Mouse (Mus musculus): ENCODE results near the gene Gm3336.

The Gm3336 gene

GRCm38 (mm10) chr8:70763354-70763753, 45.0 kb downstream of the Gm3336 start:
- DNase-seq (ENCODE audit: low spot score), result peak; percentile 50

GRCm38 (mm10) chr8:70764026-70764425, 45.7 kb downstream of the Gm3336 start:
- no peak for DNase-seq (ENCODE audit: low spot score)

- DNase-seq (ENCODE audit: low spot score), result no peak
Observed at GRCm38 (mm10) chr8:70764676-70765075, 46.3 kb downstream of the Gm3336 start.

- no peak for DNase-seq (ENCODE audit: low spot score)
Observed at GRCm38 (mm10) chr8:70765329-70765728, 47.0 kb downstream of the Gm3336 start.

- peak; percentile 78 for DNase-seq (ENCODE audit: low spot score)
Observed at GRCm38 (mm10) chr8:70765838-70766570, 47.7 kb downstream of the Gm3336 start.

- DNase-seq (ENCODE audit: low spot score), result no peak
Observed at GRCm38 (mm10) chr8:70766571-70767440, 48.5 kb downstream of the Gm3336 start.

- DNase-seq (ENCODE audit: low spot score), result no peak
Observed at GRCm38 (mm10) chr8:70767503-70767902, 49.2 kb downstream of the Gm3336 start.

GRCm38 (mm10) chr8:70768231-70768776, 50.0 kb downstream of the Gm3336 start:
- DNase-seq (ENCODE audit: low spot score), result no peak

GRCm38 (mm10) chr8:70768956-70769355, 50.6 kb downstream of the Gm3336 start:
- no peak for DNase-seq (ENCODE audit: low spot score)

- DNase-seq (ENCODE audit: low spot score), result peak; percentile 95
Observed at GRCm38 (mm10) chr8:70769359-70769758, 51.0 kb downstream of the Gm3336 start.

- DNase-seq (ENCODE audit: low spot score), result no peak
Observed at GRCm38 (mm10) chr8:70769858-70770257, 51.5 kb downstream of the Gm3336 start.

- no peak for DNase-seq (ENCODE audit: low spot score)
Observed at GRCm38 (mm10) chr8:70770748-70771147, 52.4 kb downstream of the Gm3336 start.

GRCm38 (mm10) chr8:70771217-70771616, 52.9 kb downstream of the Gm3336 start:
- DNase-seq (ENCODE audit: low spot score), result no peak

GRCm38 (mm10) chr8:70772075-70772474, 53.7 kb downstream of the Gm3336 start:
- DNase-seq (ENCODE audit: low spot score), result no peak
